Mouse (Mus musculus) gastrocnemius, postnatal 14 days (tissue): ENCODE measurements around the gene Usf3. TPM values are rescaled to one million over a fixed set of nuclear protein-coding genes. Genes with fewer than 3 reads are reported as not detected.

Source experiments
- DNase-seq: peaks from one replicate; pipeline ENCODE4 v3.0.0; 2021; ENCODE audit warnings: mixed read lengths
- intact Hi-C: fragments of 180-260 bp; cut with DNase I; formaldehyde crosslinking; loops from one replicate; pipeline ENCODE4 v1.15.1; 2025; ENCODE audit warnings: low total_unique reads
- total RNA-seq, 2 experiments: library from RNA; stranded (reverse); gene quantifications; 2 replicates each; pipeline ENCODE4 v1.2.3; 2021

Usf3 gene
- total RNA-seq, 2 experiments from 2014 or later = 27.7 to 34.3 TPM

DNA sequence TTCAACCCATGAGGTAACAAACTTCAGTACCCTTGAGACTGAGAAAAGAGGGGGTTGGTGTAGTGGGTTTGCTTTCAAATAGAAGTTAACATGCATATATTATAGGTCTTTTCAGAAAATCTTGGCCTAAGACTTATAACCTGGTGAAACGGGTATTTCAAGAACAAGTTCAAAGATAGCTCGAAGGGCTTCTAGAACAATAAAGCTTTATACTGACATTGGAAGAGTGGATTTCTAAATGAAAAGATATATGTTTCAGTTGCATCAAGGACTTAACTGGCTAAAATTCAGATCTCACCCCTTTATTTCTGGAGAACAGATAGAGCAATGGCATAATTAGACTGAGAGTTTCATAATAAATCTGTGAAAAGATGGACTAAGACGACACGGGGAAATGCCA is 4.1 kb upstream of the Usf3 start:
- intact Hi-C loops = no loop called here

DNA sequence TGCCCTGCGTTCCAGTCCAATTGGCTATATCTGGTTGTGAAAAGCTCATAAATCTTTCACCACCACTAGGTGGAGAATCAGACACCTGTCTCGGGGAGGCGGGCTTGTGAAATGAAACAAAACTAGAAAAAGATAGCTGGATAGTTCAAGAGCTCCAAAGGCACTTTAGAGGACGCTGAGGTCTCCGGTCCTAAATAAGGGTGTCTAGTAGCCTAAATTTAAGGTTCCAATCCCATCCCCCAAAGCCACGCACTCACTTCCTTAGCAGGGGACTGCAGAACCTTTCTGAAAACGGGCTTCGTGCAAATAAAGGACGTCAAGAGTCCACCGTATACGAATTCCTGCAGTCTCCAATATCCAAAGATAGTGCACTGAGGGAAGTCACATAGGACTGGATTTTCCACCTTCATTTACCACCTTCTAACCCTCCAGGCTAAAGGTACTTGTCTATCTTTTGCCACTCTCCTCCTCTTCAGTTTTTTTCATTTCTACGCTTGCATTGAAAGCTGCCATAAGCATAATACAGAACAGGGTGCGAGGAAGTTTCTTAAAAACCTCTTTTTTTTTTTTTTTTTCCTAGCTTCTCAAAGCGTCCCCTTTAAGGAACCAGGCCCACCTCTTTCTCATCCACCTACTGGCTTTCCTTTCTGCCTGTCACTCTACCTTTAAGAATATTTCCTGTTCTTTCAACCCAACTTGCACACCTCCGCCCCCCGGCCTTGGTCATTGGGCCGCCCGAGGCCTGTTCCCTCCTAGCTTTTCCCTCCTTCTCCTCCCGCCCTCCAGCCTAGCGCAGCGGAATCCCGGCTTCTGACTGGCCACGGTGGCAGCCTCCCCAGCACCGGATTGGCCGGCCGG is 520 bp upstream of the Usf3 start:
- intact Hi-C loops = no loop called here
- DNase-seq = peak; percentile 99

More for the DNA sequence above, 4.1 kb upstream of the Usf3 start:
- no peak for DNase-seq

DNA sequence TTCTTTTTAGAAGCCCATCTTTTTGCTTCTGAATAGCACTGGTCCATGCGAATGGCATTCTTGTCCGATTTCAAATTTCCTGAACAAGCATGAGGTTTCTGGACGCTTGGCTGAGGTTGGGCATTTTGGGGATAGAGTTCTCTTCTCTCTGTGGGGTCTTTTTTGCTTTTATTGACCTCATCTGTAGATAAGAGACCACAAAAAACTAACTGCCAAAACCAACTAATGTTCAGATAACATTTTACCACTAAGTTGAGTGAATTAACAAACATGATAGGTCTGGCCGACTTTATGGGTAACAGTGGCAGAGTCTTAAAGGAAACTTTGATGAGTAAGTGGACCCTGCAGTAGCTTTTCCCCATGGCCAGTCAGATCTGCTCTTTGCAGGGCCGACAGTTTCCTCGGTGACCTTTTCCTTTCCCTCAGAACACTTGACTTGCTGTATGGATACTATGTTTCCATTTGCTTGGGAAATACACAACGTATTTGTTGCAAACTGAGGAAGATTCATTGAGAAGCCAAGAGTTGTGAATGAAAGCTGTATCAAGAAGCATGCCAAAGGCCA is 1.0 kb downstream of the Usf3 start:
- intact Hi-C loops = no loop called here
- no peak for DNase-seq

DNA sequence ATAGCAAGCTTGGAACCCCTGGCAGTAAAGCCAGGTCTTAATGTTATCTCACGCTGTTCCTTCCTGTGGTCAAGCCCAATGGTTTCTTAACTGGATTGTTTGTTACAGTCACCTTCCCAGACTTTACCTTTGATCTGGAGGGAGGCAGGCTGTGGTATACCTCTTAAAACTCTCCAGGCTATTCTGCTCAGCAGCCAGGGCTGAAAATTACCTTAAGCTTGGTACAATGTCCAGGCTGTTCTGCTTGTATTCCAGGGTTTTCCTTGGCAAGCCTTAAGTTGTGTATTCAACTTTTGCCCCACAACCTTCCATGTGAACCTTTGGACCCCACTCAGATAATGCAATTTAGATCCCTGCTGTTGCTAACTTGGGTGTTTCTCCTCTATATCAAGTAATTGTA is 2.0 kb downstream of the Usf3 start:
- intact Hi-C loops = no loop called here
- no peak for DNase-seq

DNA sequence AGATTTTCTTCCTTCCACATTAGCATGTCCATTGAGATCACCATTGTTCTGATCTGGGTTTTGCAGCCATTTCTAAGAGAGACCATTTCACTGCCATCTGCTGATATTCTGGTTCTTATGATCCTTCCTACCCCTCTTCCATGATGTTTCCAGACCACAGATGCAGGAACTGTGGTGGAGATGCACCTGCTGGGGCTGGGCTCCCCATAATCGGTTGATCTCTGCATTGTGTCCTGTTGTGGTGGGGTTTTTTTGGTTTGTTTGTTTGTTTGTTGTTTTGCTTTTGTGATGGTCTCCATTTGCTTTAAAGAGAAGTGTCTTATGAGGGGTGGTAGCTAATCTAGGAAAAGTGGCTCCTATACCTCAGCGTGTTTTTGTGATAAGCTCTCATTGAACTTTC is 3.5 kb downstream of the Usf3 start:
- no peak for DNase-seq

DNA sequence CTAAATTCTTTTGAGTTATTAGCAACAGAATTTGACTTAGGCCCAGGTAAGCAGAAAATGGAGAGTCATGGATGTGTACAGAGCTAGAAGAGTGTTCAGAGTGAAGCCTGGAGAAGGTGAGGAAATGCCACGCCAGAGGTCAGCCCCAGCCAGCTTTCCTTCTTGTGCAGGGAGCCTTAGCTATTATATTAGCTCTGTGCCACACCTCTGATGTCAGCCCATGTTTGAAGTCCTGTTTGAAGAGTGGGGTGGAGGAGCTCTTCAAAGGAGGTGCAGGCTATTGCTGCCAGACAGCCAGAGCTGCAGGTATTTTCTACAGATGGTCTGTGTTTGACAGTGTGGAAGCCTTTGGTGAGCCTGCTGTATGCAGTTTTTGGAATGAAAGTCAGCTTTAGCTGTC is 5.5 kb downstream of the Usf3 start:
- intact Hi-C loops = no loop called here
- no peak for DNase-seq

More for the DNA sequence above, 3.5 kb downstream of the Usf3 start:
- intact Hi-C loops = no loop called here

DNA sequence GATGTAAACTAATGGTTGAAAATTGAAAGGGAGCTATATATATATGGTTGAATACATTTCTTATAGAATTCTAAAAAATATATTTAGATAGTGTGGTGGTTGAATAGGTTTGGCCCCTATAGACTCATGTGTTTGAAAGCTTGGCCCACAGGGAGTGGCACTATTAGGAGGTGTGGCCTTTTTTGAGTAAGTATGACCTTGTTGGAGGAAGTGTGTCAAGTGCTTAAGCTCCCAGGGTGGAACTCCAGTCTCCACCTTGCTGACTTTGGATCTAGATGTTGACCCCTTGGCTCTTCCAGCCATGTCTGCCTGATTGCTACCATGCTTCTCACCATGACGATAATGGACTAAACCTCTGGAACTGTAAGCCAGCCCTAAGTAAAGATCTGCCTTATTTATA is 9.6 kb downstream of the Usf3 start:
- DNase-seq = no peak
- intact Hi-C loops = no loop called here

DNA sequence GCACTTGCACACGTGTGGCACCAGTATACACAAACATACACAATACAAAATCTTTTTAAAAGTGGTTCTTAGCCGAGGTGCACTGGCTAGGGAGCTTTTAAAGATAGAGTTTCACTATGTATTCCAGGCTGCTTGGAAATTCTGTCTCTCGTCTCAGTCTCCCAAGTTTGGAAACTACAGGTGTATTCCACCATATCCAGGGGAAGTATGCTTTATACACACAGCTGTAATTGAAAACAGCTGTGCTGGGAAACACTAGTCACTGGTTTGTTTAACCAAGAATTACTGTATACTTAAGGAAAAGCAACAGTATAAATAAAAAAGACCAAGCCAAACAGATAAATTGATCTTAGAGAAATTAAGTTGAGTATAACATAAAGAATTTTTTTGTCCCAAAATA is 11.7 kb downstream of the Usf3 start:
- DNase-seq = no peak
- intact Hi-C loops = no loop called here

DNA sequence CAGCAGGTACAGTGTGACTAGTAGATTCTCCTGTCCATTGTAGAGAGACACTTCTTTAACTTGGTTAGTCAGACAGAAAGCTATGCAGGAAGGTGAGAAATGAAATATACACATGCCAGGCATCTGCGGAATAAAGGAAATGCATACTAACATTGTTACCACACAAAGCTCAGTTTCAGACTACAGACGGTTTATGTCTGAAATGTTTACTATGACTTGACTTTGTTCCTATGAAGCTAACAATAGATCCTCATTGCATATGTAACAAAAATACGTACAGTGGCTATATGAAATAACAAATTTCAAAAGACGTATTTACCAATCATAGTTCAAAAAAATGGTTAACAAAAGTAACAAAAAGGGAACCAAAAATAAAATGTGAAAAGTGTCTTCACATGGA is 14.1 kb downstream of the Usf3 start:
- intact Hi-C loops = no loop called here
- DNase-seq = no peak

DNA sequence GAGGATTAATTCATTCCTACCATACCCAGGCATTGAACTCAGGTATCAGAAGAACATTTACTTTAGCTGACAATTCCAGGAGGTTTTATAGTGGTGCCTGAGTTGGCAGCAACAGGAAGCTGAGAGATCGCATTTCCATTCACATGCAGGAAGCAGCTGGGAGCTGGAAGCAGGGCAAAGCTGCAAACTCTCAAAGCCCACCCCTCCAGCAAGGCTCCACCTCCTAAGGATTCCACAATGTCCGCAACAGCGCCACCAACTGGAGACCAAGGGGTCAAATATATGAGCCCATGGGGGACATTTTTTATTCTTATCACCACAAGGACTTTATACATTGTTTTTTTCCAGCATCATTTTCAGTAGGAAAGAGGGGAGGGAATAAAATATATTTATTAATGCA is 15.7 kb downstream of the Usf3 start:
- intact Hi-C loops = no loop called here

DNA sequence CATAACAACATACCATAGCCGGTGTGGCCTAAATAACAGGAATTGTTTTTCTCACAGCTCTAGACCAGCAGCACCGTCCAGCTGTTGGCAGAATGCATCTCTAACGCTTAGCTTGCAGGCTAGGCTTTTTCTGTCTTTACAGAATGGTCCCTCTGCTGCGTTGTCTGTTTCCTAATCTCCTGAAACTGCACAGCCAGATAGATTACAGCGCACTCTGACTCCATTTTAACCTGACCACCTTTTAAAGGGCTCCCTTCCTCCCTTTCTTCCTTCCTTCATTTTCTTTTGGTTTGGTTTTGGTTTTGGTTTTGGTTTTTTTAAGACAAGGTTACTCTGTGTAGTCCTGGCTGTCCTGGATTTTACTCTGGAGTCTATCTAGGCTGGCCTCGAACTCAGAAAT is 17.0 kb downstream of the Usf3 start:
- no peak for DNase-seq
- intact Hi-C loops = no loop called here

More for the DNA sequence above, 15.7 kb downstream of the Usf3 start:
- DNase-seq = no peak

DNA sequence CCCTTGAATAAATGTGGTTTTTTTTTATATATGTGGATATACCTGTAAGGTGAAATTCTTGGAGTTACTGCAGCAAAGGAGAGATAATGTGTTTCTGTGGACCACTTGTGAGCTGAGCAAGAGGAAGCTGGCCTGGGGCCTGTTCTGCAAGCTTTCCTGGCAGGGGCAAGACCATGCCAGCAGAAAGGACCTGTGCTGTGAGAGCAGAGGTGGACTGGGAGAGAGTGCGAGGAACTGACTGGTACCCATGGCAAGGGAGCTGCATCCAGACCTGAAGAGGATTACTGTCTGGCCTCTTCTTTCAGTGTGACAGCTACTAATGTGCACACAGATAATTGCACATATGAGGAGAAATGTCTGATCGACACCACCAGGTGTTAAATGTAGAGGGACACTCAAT is 17.9 kb downstream of the Usf3 start:
- DNase-seq = no peak
- intact Hi-C loops = no loop called here

DNA sequence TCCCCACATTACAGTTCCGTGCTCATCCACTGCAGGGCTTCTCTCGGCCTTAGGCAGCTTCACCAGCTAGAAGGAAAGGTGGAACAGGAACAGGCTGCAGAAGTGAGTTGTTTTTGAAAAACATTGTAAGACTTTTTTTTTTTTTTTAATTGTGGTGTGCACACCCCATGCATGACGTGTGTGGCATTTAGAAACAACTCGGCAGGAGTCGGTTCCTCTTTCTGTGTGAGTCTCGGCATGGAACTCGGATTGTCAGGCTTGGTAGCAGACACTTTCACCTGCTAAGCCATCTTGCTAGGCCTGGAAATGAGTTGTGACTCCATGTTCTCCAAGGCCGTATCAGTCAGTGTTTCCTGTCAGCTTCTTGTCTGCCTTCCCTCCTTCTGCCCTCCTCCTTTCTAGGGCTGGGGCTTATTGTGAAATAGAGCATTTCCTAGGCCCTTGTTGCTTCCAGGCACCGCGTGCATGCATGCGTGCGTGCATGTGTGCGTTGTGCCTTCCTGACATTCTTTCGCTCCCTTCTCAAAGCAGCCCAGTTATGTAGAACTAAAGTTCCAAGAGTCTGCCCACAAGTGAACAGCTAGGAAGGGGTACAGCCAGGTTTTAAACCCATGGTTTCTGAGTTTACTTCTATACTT is 26.1 kb downstream of the Usf3 start:
- no peak for DNase-seq
- intact Hi-C loops = no loop called here

DNA sequence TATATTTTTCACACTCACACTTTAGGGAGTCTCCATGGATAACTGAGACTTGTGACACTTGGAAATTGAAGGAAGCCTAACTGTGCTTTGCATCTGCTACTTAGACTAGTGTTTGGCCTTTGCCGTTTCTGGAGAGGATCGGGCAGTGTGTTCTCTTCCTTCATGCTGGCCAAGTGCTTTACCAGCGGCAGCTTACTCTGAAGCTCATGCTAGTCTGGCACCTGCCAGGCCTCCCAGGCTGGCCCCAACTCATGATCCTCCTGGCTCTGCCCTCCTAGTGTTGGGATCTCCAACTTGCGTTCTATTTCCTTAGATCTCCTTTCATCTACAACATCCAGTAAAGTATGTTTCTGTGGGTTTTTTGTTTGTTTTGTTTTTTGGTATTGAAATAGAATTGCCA is 27.1 kb downstream of the Usf3 start:
- DNase-seq = no peak
- intact Hi-C loops = no loop called here

DNA sequence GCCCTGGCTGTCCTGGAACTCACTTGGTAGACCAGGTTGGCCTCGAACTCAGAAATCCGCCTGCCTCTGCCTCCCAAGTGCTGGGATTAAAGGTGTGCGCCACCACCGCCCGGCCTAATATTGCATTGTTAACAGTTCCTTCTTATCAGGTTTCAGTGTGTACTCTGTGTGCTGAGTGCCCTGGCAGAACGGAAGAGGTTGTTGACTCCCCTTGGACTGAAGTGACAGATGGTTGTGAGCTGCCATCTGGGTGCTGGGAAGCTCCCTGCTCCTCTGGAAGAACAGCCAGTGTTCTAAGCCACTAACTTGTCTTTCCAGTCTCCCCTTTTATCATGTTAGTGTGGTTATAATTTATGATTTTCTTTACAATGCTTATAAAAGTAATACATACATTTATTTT is 31.3 kb downstream of the Usf3 start:
- intact Hi-C loops = no loop called here

DNA sequence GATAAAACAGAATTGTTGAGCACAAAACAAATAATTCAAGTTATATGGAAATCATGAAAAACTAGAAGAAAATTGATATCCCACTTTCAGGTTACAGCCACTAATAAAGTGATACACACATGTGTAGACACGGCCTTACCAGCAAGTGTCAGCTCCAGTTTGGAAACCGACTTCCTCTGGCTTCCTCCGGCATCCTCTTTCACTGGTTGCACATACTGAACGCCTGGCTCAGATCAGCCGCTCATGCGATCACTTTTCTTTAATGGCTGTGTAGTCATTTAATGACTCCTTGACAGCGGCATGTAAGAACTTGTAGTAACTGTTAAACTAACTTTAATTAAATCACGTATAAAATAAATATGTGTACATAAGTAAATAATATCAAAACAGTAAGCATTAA is 32.9 kb downstream of the Usf3 start:
- DNase-seq = no peak
- intact Hi-C loops = no loop called here

More for the DNA sequence above, 31.3 kb downstream of the Usf3 start:
- DNase-seq = no peak

DNA sequence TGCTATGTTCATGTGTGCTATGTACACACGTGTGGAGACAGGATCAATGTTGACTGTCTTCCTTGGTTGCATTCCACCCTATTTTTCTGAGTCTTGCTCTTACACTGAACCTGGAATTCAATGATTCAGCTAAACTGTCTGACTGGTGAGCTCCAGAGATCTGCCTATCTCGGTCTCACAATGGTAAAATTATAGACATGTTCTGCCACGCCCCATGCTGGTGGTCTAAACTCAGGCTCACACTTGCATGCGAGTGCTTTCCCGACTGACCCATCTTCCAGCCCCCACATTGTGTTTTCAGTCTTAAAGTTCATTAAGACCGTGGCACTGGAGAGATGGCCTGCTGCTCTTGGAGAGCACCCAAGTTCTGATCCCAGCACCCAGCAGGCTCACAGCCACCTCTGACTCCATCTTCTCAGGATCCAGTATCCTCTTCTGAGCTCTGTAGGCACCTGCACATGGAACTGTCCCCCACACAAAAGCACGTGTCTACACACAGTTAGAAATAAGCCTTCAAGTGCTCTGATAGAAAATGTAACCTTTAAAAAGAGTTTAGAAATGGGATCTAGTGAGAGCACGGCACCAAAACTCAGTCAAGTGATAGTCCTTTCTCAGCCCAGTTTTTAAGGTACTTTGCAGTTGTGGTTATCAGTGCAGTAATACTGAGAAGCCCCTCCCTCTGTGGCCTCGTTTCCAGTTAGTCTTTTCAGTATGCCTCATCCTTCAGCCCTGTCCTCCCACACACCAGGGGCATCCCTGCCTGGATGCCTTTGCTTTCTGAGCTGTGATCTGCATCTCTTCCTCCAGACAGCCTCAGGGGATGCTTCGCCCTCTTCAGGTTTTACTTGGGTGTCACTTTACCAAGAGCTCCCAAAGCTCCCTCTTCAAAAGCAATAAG is 37.4 kb downstream of the Usf3 start:
- no peak for DNase-seq
- intact Hi-C loops = no loop called here

DNA sequence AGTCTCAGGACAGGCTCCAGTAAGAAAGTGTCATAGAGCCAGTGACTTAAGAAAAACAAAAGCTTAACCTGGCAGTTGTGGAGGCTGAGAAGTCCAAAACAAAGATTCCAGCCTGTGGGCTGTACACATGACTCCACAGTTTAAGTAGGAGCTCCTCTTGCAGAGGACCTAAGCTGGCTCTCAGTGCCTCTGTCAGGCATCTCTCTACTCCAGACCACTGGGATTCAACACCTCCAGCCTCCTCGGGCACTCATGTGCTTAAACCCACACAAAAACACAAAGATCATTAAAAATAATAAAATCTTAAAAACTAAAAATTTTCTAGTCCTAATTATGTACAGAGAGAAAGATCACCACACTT is 38.0 kb downstream of the Usf3 start:
- DNase-seq = no peak
- intact Hi-C loops = no loop called here

DNA sequence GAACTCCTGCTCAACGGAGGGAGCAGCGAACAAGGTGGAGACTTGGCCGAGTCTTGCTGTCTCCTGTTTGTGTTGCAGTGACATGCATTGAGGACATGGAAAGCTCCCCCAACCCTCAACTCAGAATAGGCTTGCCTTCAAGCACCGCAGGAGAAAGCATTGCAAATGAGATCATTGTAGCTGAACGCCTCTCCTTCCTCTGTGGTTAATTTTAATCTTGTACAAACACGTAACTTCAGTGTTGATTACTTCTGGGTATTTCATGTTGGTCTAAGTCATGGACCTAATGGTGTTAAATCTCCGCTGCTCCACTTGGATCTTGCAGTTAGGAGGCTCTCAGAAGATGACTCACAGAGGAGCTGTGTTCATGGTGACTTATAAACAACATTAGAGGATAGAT is 39.7 kb downstream of the Usf3 start:
- intact Hi-C loops = no loop called here
- no peak for DNase-seq

DNA sequence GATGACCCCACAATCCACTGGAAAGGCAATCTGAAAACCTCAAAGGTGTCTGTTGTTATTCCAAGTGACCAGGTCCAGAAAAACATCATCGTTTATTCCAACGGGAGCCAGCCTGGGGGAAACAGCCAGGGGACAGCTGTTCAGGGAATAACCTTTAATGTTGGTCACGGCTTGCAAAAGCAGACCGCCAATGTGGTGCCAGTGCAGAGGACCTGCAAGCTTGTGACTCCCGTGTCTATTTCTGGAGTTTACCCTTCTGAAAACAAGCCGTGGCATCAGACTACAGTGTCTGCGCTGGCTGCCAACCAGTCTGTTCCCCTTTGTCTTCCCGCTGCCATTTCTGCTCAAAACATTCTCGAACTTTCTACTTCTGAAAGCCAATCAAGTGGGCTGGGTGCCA is 42.5 kb downstream of the Usf3 start:
- DNase-seq = peak; percentile 70
- intact Hi-C loops = no loop called here
